Mouse (Mus musculus): Measurements from ENCODE around the gene Plcxd1. TPM values are rescaled to one million over a fixed set of nuclear protein-coding genes. Genes with fewer than 3 reads are reported as not detected.

Plcxd1 gene
- total and polyA plus RNA-seq, 2 experiments from 2014 or later, result 0.26 TPM; not detected in 1

GRCm38 (mm10) chr5:110142309-110142708 is 42.5 kb downstream of the Plcxd1 start:
- no peaks in the 10 kb centered on the region for H3K4me1 ChIP-seq (ENCODE audit: control insufficient read depth, insufficient read depth)
- ATAC-seq (ENCODE audit: insufficient read depth, low read depth) (no peak), DNase-seq (ENCODE audit: low spot score) (no peak)
- WGBS, result 71% methylated on average over 2 of the region's 2 CpGs
- no peak overlapping the region for H3K4me3 ChIP-seq (ENCODE audit: low read depth, low read length)
- no peak overlapping the region for H3K27ac ChIP-seq (ENCODE audit: low read depth)
- no peak overlapping the region for H3K9ac ChIP-seq (replicated peaks; ENCODE audit: low read depth, low read length)
- no peak for TF ChIP-seq CTCF (IDR thresholded peaks at IDR 0.05; ENCODE audit: low read depth)
- no peak for TF ChIP-seq EP300 (IDR thresholded peaks at IDR 0.05; ENCODE audit: low read depth)
- no peaks in the 10 kb centered on the region for H3K27me3 ChIP-seq (ENCODE audit: control insufficient read depth, insufficient read depth, low read length)
- H3K36me3 ChIP-seq (replicated peaks; ENCODE audit: control insufficient read depth, insufficient read depth, low read length), result peaks cover 59% of the 10 kb centered on the region
- no peaks in the 10 kb centered on the region for H3K9me3 ChIP-seq (replicated peaks; ENCODE audit: control insufficient read depth, low read length)
- no peak overlapping the region for H3K4me2 ChIP-seq (ENCODE audit: low read depth, low read length)

DNA sequence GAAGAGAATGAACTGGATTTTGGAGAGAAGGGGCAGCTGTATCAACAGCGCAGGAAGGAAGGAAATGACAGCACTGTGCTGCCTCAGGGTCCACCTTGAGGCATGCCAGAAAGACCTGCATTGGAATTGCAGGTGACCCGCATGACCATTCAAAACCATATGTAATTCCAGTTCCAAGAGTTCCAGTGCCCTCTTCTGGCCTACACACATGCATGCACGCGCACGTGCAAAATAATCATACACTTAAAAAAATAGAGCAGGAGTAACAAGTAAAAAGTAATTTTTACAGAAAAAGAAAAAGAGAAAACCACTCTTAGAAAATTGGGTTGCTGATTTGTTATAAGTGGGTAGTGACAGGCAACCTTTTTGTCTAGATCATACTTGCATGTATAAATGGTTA is 43.2 kb downstream of the Plcxd1 start:
- WGBS, result 88% methylated on average over 5 of the region's 5 CpGs
- H3K27ac ChIP-seq (ENCODE audit: low read depth), result no peak overlapping the region
- ATAC-seq (ENCODE audit: insufficient read depth, low read depth), result no peak
- H3K4me1 ChIP-seq (ENCODE audit: control insufficient read depth, insufficient read depth), result no peaks in the 10 kb centered on the region
- no peak overlapping the region for H3K4me2 ChIP-seq (ENCODE audit: low read depth, low read length)
- H3K27me3 ChIP-seq (ENCODE audit: control insufficient read depth, insufficient read depth, low read length), result no peaks in the 10 kb centered on the region
- H3K4me3 ChIP-seq (ENCODE audit: low read depth, low read length), result no peak overlapping the region
- DNase-seq (ENCODE audit: low spot score), result no peak
- H3K36me3 ChIP-seq (replicated peaks; ENCODE audit: control insufficient read depth, insufficient read depth, low read length), result peaks cover 65% of the 10 kb centered on the region
- no peak overlapping the region for H3K9ac ChIP-seq (replicated peaks; ENCODE audit: low read depth, low read length)
- no peaks in the 10 kb centered on the region for H3K9me3 ChIP-seq (replicated peaks; ENCODE audit: control insufficient read depth, low read length)
- peak; percentile 44 for TF ChIP-seq CTCF (IDR thresholded peaks at IDR 0.05; ENCODE audit: low read depth)
- TF ChIP-seq EP300 (IDR thresholded peaks at IDR 0.05; ENCODE audit: low read depth), result no peak

Other genes starting within 250 kb of the Plcxd1 start
- 0.08 and 1.6 TPM in 2 replicates for gene Gm15446, start 176.6 kb upstream of the Plcxd1 start, total RNA-seq (2014; rRNA removed; ENCODE audit: low replicate concordance)
- 0.51 and 0.52 TPM in 2 replicates for gene Gm15446, start 176.6 kb upstream of the Plcxd1 start, polyA plus RNA-seq (2015; fragmentation: Nextera tagmentation; extraction: Ambion mirVana)
- 0.73 and 2.5 TPM in 2 replicates for gene Zfp932, start 103.4 kb upstream of the Plcxd1 start, total RNA-seq (2014; rRNA removed; ENCODE audit: low replicate concordance)
- 9.5 and 9.6 TPM in 2 replicates for gene Zfp932, start 103.4 kb upstream of the Plcxd1 start, polyA plus RNA-seq (2015; fragmentation: Nextera tagmentation; extraction: Ambion mirVana)
- 0.12 TPM in 1 of 2 replicates, not detected in the other for gene Gm17655, start 27.5 kb upstream of the Plcxd1 start, total RNA-seq (2014; rRNA removed; ENCODE audit: low replicate concordance)
- 1.4 and 1.8 TPM in 2 replicates for gene Gm17655, start 27.5 kb upstream of the Plcxd1 start, polyA plus RNA-seq (2015; fragmentation: Nextera tagmentation; extraction: Ambion mirVana)
- gene Gm35315, start 5.5 kb upstream of the Plcxd1 start, total RNA-seq (2014; rRNA removed; ENCODE audit: low replicate concordance), result 2.3 TPM in 1 of 2 replicates, not detected in the other
- gene Gm35315, start 5.5 kb upstream of the Plcxd1 start, polyA plus RNA-seq (2015; fragmentation: Nextera tagmentation; extraction: Ambion mirVana), result 0.03 and 0.05 TPM in 2 replicates
- 29.8 and 32.3 TPM in 2 replicates for gene Gtpbp6, start 8.2 kb downstream of the Plcxd1 start, total RNA-seq (2014; rRNA removed; ENCODE audit: low replicate concordance)
- 13.9 and 14.2 TPM in 2 replicates for gene Gtpbp6, start 8.2 kb downstream of the Plcxd1 start, polyA plus RNA-seq (2015; fragmentation: Nextera tagmentation; extraction: Ambion mirVana)
- gene Zfp605, start 10.1 kb downstream of the Plcxd1 start, total RNA-seq (2014; rRNA removed; ENCODE audit: low replicate concordance), result 0.50 and 3.3 TPM in 2 replicates
- gene Zfp605, start 10.1 kb downstream of the Plcxd1 start, polyA plus RNA-seq (2015; fragmentation: Nextera tagmentation; extraction: Ambion mirVana), result 2.1 and 2.4 TPM in 2 replicates
- gene Chfr, start 35.9 kb downstream of the Plcxd1 start, total RNA-seq (2014; rRNA removed; ENCODE audit: low replicate concordance), result 32.3 and 56.0 TPM in 2 replicates
- 17.3 and 19.7 TPM in 2 replicates for gene Chfr, start 35.9 kb downstream of the Plcxd1 start, polyA plus RNA-seq (2015; fragmentation: Nextera tagmentation; extraction: Ambion mirVana)
- 10.1 and 17.6 TPM in 2 replicates for gene Golga3, start 76.7 kb downstream of the Plcxd1 start, total RNA-seq (2014; rRNA removed; ENCODE audit: low replicate concordance)
- gene Golga3, start 76.7 kb downstream of the Plcxd1 start, polyA plus RNA-seq (2015; fragmentation: Nextera tagmentation; extraction: Ambion mirVana), result 8.7 and 11.1 TPM in 2 replicates
- gene Ankle2, start 131.0 kb downstream of the Plcxd1 start, total RNA-seq (2014; rRNA removed; ENCODE audit: low replicate concordance), result 17.3 and 24.2 TPM in 2 replicates
- gene Ankle2, start 131.0 kb downstream of the Plcxd1 start, polyA plus RNA-seq (2015; fragmentation: Nextera tagmentation; extraction: Ambion mirVana), result 12.5 and 12.6 TPM in 2 replicates
- gene Pgam5, start 169.9 kb downstream of the Plcxd1 start, total RNA-seq (2014; rRNA removed; ENCODE audit: low replicate concordance), result 76.6 and 77.4 TPM in 2 replicates
- gene Pgam5, start 169.9 kb downstream of the Plcxd1 start, polyA plus RNA-seq (2015; fragmentation: Nextera tagmentation; extraction: Ambion mirVana), result 37.6 and 39.6 TPM in 2 replicates
- 32.5 and 113 TPM in 2 replicates for gene Pxmp2, start 186.2 kb downstream of the Plcxd1 start, total RNA-seq (2014; rRNA removed; ENCODE audit: low replicate concordance)
- 48.4 and 48.6 TPM in 2 replicates for gene Pxmp2, start 186.2 kb downstream of the Plcxd1 start, polyA plus RNA-seq (2015; fragmentation: Nextera tagmentation; extraction: Ambion mirVana)
- 12.8 and 13.8 TPM in 2 replicates for gene Pole, start 186.3 kb downstream of the Plcxd1 start, total RNA-seq (2014; rRNA removed; ENCODE audit: low replicate concordance)
- gene Pole, start 186.3 kb downstream of the Plcxd1 start, polyA plus RNA-seq (2015; fragmentation: Nextera tagmentation; extraction: Ambion mirVana), result 3.6 and 4.8 TPM in 2 replicates
- gene P2rx2, start 243.2 kb downstream of the Plcxd1 start, total RNA-seq (2014; rRNA removed; ENCODE audit: low replicate concordance), result not detected in 2 replicates
- gene P2rx2, start 243.2 kb downstream of the Plcxd1 start, polyA plus RNA-seq (2015; fragmentation: Nextera tagmentation; extraction: Ambion mirVana), result not detected in 2 replicates
- gene Lrcol1, start 244.8 kb downstream of the Plcxd1 start, total RNA-seq (2014; rRNA removed; ENCODE audit: low replicate concordance), result not detected in 2 replicates
- not detected in 2 replicates for gene Lrcol1, start 244.8 kb downstream of the Plcxd1 start, polyA plus RNA-seq (2015; fragmentation: Nextera tagmentation; extraction: Ambion mirVana)

All from heart, postnatal 0 days (tissue).